Mouse (Mus musculus) heart, adult 2 months (tissue): ENCODE measurements around the gene Slc52a3. TPM values are rescaled to one million over a fixed set of nuclear protein-coding genes. Genes with fewer than 3 reads are reported as not detected.
A peak's percentile ranks its signal among the peaks of the same experiment; 100 is the strongest.

Experiments
- DNase-seq, 2 experiments: peaks; one replicate each; pipeline ENCODE4 v3.0.0; 2021
- H3K27ac ChIP-seq: fragments of 200-600 bp; 2 replicates; pipeline ENCODE4 v1.8.1; 2022
- H3K27me3 ChIP-seq: fragments of 200-500 bp; 2 replicates; pipeline ENCODE4 v1.6.1; 2012; ENCODE audit warnings: mild to moderate bottlenecking, low read length, inconsistent platforms, mixed read lengths; ENCODE audit not compliant: control insufficient read depth, insufficient read depth
- H3K36me3 ChIP-seq: fragments of 200-500 bp; 2 replicates; pipeline ENCODE4 v1.6.1; 2012; ENCODE audit warnings: low read length, inconsistent platforms; ENCODE audit not compliant: control insufficient read depth, insufficient read depth
- H3K4me1 ChIP-seq: fragments of 200-500 bp; 2 replicates; pipeline ENCODE4 v1.6.1; 2011; ENCODE audit warnings: low read length; ENCODE audit not compliant: control insufficient read depth, insufficient read depth
- H3K4me3 ChIP-seq: fragments of 200-600 bp; 2 replicates; pipeline ENCODE4 v1.8.1; 2022
- H3K79me2 ChIP-seq: fragments of 200-500 bp; replicated peaks from 2 replicates; pipeline ENCODE4 v1.6.1; 2012; ENCODE audit warnings: mild to moderate bottlenecking, inconsistent platforms, low read length, moderate library complexity, mixed read lengths; ENCODE audit not compliant: control insufficient read depth, insufficient read depth
- H3K9ac ChIP-seq: fragments of 200-500 bp; 2 replicates; pipeline ENCODE4 v1.6.1; 2012; ENCODE audit warnings: low read depth, mild to moderate bottlenecking, control low read depth, inconsistent platforms, low read length, mixed read lengths
- CTCF ChIP-seq: fragments of 200-600 bp; IDR thresholded peaks from 2 replicates; pipeline ENCODE4 v1.8.1; 2022; ENCODE audit warnings: antibody characterized with exemption, mild to moderate bottlenecking, moderate library complexity
- EP300 ChIP-seq: fragments of 200-500 bp; IDR thresholded peaks from 2 replicates; pipeline ENCODE4 v1.6.1; 2011; ENCODE audit warnings: low read depth, low read length, control low read depth; ENCODE audit not compliant: insufficient read depth
- POLR2A ChIP-seq: fragments of 200-500 bp; IDR thresholded peaks from 2 replicates; pipeline ENCODE4 v1.6.1; 2011; ENCODE audit warnings: mild to moderate bottlenecking, low read depth, low read length, control low read depth; ENCODE audit not compliant: insufficient read depth
- WGBS: fragments of 180-500 bp; shearing (Covaris S2); methylation state at CpG from one replicate; pipeline ENCODE4 v1.1.7; 2018; 5-methylcytosine and 5-hydroxymethylcytosine counted together
- intact Hi-C: fragments of 180-260 bp; cut with DNase I; formaldehyde crosslinking; loops from one replicate; pipeline ENCODE4 v1.15.1; 2025
- polyA plus RNA-seq: library from polyadenylated mRNA; depleted of rRNA; stranded (reverse); fragments of >200 nt; gene quantifications from 2 replicates; pipeline ENCODE4 v1.2.3, GENCODE M21; 2012
- total RNA-seq, 2 experiments: library from RNA; stranded (reverse); gene quantifications; 2 replicates each; pipeline ENCODE4 v1.2.3; 2021

The Slc52a3 gene
- total and polyA plus RNA-seq, 3 experiments = 1.8 to 3.4 (median 2.5) TPM

DNA sequence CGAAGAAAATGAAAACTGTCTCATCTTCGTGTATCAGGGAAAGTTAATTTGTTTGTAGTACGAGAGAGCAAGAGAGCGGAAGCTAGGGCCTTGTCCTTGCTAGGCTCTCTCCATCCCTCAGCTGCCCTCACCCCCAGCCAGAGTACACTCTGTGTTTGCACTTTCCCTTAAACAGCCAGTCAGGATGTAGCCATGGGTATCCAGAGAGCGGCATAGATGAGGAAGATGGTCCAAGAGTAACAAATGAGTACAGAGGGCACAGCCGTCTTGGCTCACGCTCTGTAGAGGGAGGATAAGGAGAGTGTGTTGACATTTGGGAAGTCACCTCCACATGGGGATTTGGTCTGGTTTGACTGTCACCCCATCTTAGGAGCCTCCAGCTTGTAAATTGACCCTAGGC is 14.3 kb downstream of the Slc52a3 start:
- Histone ChIP-seq H3K79me2 (no peaks in the 10 kb centered on the region), H3K9ac (no peak overlapping the region), H3K27ac (no peak overlapping the region), H3K27me3 (no peaks in the 10 kb centered on the region), H3K36me3 (no peaks in the 10 kb centered on the region), H3K4me1 (peaks cover 5% of the 10 kb centered on the region), H3K4me3 (no peak overlapping the region)
- WGBS = 84% methylated on average over 7 of the region's 7 CpGs
- intact Hi-C loops = no loop called here
- no peak for TF ChIP-seq CTCF
- TF ChIP-seq POLR2A = no peak
- no peak for DNase-seq

GRCm38 (mm10) chr2:152011724-152012123 is 15.4 kb downstream of the Slc52a3 start:
- no peak for DNase-seq
- intact Hi-C loops = no loop called here
- WGBS = 46% methylated on average over 2 of the region's 2 CpGs
- Histone ChIP-seq H3K27ac (peak overlapping the region; percentile 33; the same call in 1 of the 2 replicates), H3K79me2 (no peaks in the 10 kb centered on the region), H3K4me1 (peaks cover 5% of the 10 kb centered on the region), H3K4me3 (no peak overlapping the region), H3K27me3 (no peaks in the 10 kb centered on the region), H3K36me3 (no peaks in the 10 kb centered on the region), H3K9ac (no peak overlapping the region)
- peak; percentile 40 for TF ChIP-seq CTCF
- no peak for TF ChIP-seq EP300

DNA sequence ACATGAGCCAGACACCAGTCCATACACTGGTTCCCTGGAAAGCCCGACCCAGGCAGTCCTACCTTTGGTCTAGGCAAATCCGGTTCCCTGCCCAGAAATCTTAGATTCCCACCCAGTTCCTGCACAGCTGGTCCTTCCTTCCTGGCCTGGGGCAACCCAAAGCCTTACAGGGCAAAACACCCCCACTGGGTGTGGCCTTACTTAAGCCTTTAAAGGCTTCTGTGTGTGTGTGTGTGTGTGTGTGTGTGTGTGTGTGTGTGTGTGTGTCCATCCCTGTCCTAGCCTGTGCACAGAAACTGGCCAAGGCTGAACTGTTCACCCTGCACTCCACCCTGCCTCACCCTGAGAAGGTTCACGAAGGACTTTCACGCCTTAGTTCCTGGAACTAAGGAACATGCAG is 15.9 kb downstream of the Slc52a3 start:
- no peaks in the 10 kb centered on the region for H3K79me2 ChIP-seq
- no peaks in the 10 kb centered on the region for H3K27me3 ChIP-seq
- H3K9ac ChIP-seq = no peak overlapping the region
- TF ChIP-seq EP300 = no peak
- no peak for TF ChIP-seq CTCF
- TF ChIP-seq POLR2A = no peak
- H3K27ac ChIP-seq = peak overlapping the region; percentile 44
- 44% methylated on average over 4 of the region's 4 CpGs for WGBS
- peaks cover 5% of the 10 kb centered on the region for H3K4me1 ChIP-seq
- intact Hi-C loops = no loop called here
- H3K36me3 ChIP-seq = no peaks in the 10 kb centered on the region
- no peak overlapping the region for H3K4me3 ChIP-seq
- DNase-seq = peak; percentile 33 to 52

DNA sequence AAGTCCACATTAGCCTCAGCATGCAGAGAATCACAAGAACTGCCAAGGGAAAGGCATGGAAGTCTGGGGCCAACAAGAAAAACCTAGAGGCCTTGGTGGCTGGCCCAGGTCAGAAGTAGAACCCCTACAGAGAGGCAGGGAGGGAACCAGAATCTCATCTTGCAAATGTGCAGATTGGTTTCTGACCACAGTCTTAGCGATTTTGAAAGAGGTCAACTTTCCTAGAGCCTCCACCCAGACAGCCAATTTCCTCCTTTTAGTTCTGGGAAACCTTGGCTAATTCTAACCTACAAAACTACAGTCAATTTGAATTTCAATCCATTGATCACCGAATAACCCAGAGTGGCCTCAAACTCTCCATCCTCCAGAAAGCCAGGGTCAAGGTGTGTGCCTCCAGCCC is 16.4 kb downstream of the Slc52a3 start:
- H3K79me2 ChIP-seq = no peaks in the 10 kb centered on the region
- no peak overlapping the region for H3K9ac ChIP-seq
- peak overlapping the region; percentile 44 for H3K27ac ChIP-seq
- intact Hi-C loops = no loop called here
- 60% methylated on average over 2 of the region's 2 CpGs for WGBS
- no peaks in the 10 kb centered on the region for H3K36me3 ChIP-seq
- TF ChIP-seq EP300 = no peak
- no peak for DNase-seq
- no peak overlapping the region for H3K4me3 ChIP-seq
- H3K27me3 ChIP-seq = no peaks in the 10 kb centered on the region
- H3K4me1 ChIP-seq = peaks cover 5% of the 10 kb centered on the region

DNA sequence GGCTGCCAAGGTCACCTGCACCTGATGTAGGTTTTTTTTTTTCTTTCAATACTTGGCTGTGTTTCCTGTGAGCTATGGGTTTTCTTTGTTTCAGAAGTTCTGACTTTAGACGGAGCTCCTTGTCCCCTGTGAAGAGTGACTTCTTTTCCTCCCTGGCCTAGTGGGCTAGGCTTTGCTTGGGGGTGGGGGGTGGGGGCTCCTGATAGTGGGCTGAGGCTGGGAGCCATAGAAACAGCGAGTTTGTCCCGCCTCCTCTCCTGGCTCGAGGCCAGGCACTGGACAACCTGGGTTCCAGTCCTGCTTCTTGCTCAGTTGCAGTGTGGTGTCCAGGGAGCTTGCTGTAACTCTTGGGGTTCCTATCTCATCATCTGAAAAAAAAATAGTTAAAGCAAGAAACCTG is 19.7 kb downstream of the Slc52a3 start:
- TF ChIP-seq CTCF (no peak), EP300 (no peak), POLR2A (no peak)
- H3K27ac ChIP-seq = no peak overlapping the region
- intact Hi-C loops = no loop called here
- H3K9ac ChIP-seq = no peak overlapping the region
- peaks cover 5% of the 10 kb centered on the region for H3K4me1 ChIP-seq
- no peaks in the 10 kb centered on the region for H3K79me2 ChIP-seq
- no peak overlapping the region for H3K4me3 ChIP-seq
- H3K36me3 ChIP-seq = no peaks in the 10 kb centered on the region
- DNase-seq = no peak
- WGBS = 26% methylated on average over 4 of the region's 4 CpGs
- H3K27me3 ChIP-seq = no peaks in the 10 kb centered on the region

DNA sequence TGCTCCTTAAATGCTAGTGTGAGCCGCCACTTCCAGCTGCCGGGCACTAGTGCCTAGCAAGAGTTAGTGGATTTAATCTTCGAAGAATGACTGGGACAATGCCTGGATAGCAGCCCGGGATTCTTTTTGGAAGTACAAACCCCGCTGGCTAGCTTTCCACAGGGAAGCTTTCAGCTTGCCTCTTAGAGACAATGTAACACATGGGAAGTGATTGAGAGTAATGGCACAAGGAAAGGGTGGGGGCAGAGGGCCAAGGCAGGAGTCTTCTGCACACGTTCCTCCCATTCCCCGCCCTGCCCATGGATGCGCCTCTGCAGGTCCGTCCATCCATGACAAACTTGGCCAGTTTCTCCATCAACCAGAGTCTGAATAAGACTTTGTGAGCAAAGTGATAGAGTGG is 20.4 kb downstream of the Slc52a3 start:
- Histone ChIP-seq H3K36me3 (no peaks in the 10 kb centered on the region), H3K9ac (no peak overlapping the region), H3K27me3 (no peaks in the 10 kb centered on the region), H3K27ac (no peak overlapping the region), H3K79me2 (no peaks in the 10 kb centered on the region), H3K4me3 (no peak overlapping the region), H3K4me1 (peaks cover 5% of the 10 kb centered on the region)
- WGBS = 51% methylated on average over 9 of the region's 9 CpGs
- no peak for TF ChIP-seq CTCF
- TF ChIP-seq POLR2A = no peak
- no peak for TF ChIP-seq EP300
- intact Hi-C loops = no loop called here
- no peak for DNase-seq

DNA sequence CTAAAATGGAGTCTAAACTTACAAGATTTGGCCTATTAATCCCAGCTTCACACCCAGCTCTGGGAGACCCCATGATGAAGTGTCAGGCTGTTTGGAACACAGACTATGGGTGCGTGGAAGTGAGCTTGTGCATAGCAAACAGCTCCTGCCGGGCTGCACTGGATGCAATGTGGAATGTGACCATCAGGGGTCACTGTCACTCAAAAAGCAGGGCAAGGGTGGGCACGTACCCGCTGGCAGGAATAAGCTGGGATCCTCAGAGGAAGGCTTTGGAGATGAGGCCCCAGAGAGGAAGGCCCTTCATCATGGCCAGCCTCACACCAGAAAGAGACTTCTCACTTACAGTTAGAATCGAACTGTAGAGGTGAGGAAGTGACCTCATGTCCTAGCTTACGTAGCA is 23.9 kb downstream of the Slc52a3 start:
- H3K27ac ChIP-seq = no peak overlapping the region
- H3K9ac ChIP-seq = no peak overlapping the region
- peak; percentile 28 to 62 for DNase-seq
- no peak for TF ChIP-seq EP300
- peak; percentile 86 for TF ChIP-seq CTCF
- TF ChIP-seq POLR2A = no peak
- H3K4me3 ChIP-seq = no peak overlapping the region
- H3K27me3 ChIP-seq = no peaks in the 10 kb centered on the region
- intact Hi-C loops = no loop called here
- H3K4me1 ChIP-seq = no peaks in the 10 kb centered on the region; the same call in 1 of the 2 replicates
- H3K79me2 ChIP-seq = no peaks in the 10 kb centered on the region
- 23% methylated on average over 6 of the region's 6 CpGs for WGBS
- H3K36me3 ChIP-seq = no peaks in the 10 kb centered on the region
